In genomic region chr9:88719073-88719921, GRCm38 (mm10) we compare ENCODE assay signal across 8 mouse cellular contexts. TPM values are rescaled to one million over a fixed set of nuclear protein-coding genes. Genes with fewer than 3 reads are reported as not detected.
DNase-seq lines count a peak whose midpoint lies in the region; ATAC-seq and TF ChIP-seq lines count a peak whose summit lies in the region.
"Not testable (repeated sequence)": the region's sequence is repeated elsewhere in the genome, so short reads cannot be mapped to it uniquely, and the experiment has no call there.

No protein-coding gene starts in this region.

- in situ Hi-C loops in CH12.LX (cut with MboI; ENCODE audit: low pct_ligation_motif_present, low pct_unique_long_range_greater_than_20kb, low sequenced_read_pairs): not testable (repeated sequence)

- not testable (repeated sequence) for H3K9me3 ChIP-seq in CH12.LX (replicated peaks; ENCODE audit: low read length); embryonic facial prominence, embryonic 13.5 days; heart, embryonic 12.5 days (replicated peaks); limb, embryonic 13.5 days; midbrain, embryonic 13.5 days

- dilution Hi-C loops in CH12.LX (cut with MboI; ENCODE audit: extremely low pct_ligation_motif_present, extremely low pct_unique_long_range_greater_than_20kb, low sequenced_read_pairs): not testable (repeated sequence)

- not testable (repeated sequence) for TF ChIP-seq POLR2A in CH12.LX (IDR thresholded peaks at IDR 0.05; ENCODE audit: low read depth, low read length); small intestine, adult 2 months (IDR thresholded peaks at IDR 0.05; ENCODE audit: low read depth, low read length)

- H3K36me3 ChIP-seq in CH12.LX (replicated peaks in 1 of 2; ENCODE audit: control insufficient read depth in 1 of 2, insufficient read depth in 1 of 2, low read length in 1 of 2); embryonic facial prominence, embryonic 13.5 days; heart, embryonic 12.5 days; limb, embryonic 13.5 days; midbrain, embryonic 13.5 days; small intestine, adult 2 months (ENCODE audit: control insufficient read depth, insufficient read depth, low read length): not testable (repeated sequence)

- H3K9ac ChIP-seq in CH12.LX (ENCODE audit: insufficient read depth, low read depth): peak overlapping the region; percentile 76
- H3K9ac ChIP-seq in embryonic facial prominence, embryonic 13.5 days: peak overlapping the region; percentile 63
- H3K9ac ChIP-seq in heart, embryonic 12.5 days: not testable (repeated sequence)
- 0 out of 2 replicates have a peak overlapping the region, but pooled peaks have one; percentile 19 for H3K9ac ChIP-seq in limb, embryonic 13.5 days
- peak overlapping the region; percentile 36; the same call in 1 of the 2 replicates for H3K9ac ChIP-seq in midbrain, embryonic 13.5 days (replicated peaks)

- not testable (repeated sequence) for TF ChIP-seq EP300 in CH12.LX (IDR thresholded peaks at IDR 0.05; ENCODE audit: low read length)

- 12% methylated on average over 8 of the region's 46 CpGs for WGBS in embryonic facial prominence, embryonic 13.5 days
- 12% methylated on average over 21 of the region's 46 CpGs for WGBS in heart, embryonic 12.5 days
- 11% methylated on average over 16 of the region's 46 CpGs for WGBS in limb, embryonic 13.5 days
- 8% methylated on average over 20 of the region's 46 CpGs for WGBS in midbrain, embryonic 13.5 days
- 2% methylated on average over 22 of the region's 46 CpGs for WGBS in small intestine, adult 2 months

- peaks cover 8 to 10% of the 10 kb centered on the region in 2 experiments; a peak in 3 of 4 replicates for H3K4me1 ChIP-seq in CH12.LX (ENCODE audit: control insufficient read depth in 1 of 2, insufficient read depth in 2 of 2)
- H3K4me1 ChIP-seq in brown adipose tissue, adult 24 weeks (ENCODE audit: control insufficient read depth, insufficient read depth, insufficient read length, low read length); embryonic facial prominence, embryonic 13.5 days; heart, embryonic 12.5 days (replicated peaks); limb, embryonic 13.5 days; midbrain, embryonic 13.5 days (replicated peaks); small intestine, adult 2 months (ENCODE audit: control insufficient read depth, insufficient read depth, insufficient read length, low read length): not testable (repeated sequence)

- peak; percentile 92 for ATAC-seq in embryonic facial prominence, embryonic 13.5 days (ENCODE audit: insufficient number of reproducible peaks, insufficient read depth, low FRiP score, low TSS enrichment, low read depth)
- ATAC-seq in heart, embryonic 12.5 days (ENCODE audit: insufficient number of reproducible peaks, low FRiP score): peak; percentile 94
- peak; percentile 96 for ATAC-seq in limb, embryonic 13.5 days (ENCODE audit: low FRiP score, low read depth)
- ATAC-seq in midbrain, embryonic 13.5 days: peak; percentile 95

- not testable (repeated sequence) for H3K27me3 ChIP-seq in CH12.LX (replicated peaks); embryonic facial prominence, embryonic 13.5 days; heart, embryonic 12.5 days (replicated peaks); limb, embryonic 13.5 days; midbrain, embryonic 13.5 days; small intestine, adult 2 months (ENCODE audit: control insufficient read depth, insufficient read depth, low read length)

- H3K4me3 ChIP-seq in CH12.LX (replicated peaks in 1 of 3; ENCODE audit: low read depth in 2 of 3, low read length in 2 of 3, poor library complexity in 1 of 3): peak overlapping the region in 2 of 3 experiments; percentile 59 to 60
- H3K4me3 ChIP-seq in brown adipose tissue, adult 24 weeks (ENCODE audit: insufficient read depth, low read depth, low read length): peak overlapping the region; percentile 62
- H3K4me3 ChIP-seq in embryonic facial prominence, embryonic 13.5 days: peak overlapping the region; percentile 42
- peak overlapping the region; percentile 41 for H3K4me3 ChIP-seq in heart, embryonic 12.5 days
- peak overlapping the region; percentile 41 for H3K4me3 ChIP-seq in limb, embryonic 13.5 days
- peak overlapping the region; percentile 34 for H3K4me3 ChIP-seq in midbrain, embryonic 13.5 days (replicated peaks)
- H3K4me3 ChIP-seq in small intestine, adult 2 months (ENCODE audit: low read depth, low read length): peak overlapping the region; percentile 62

- not testable (repeated sequence) for DNase-seq in CH12.LX (ENCODE audit: extremely low read depth)
- DNase-seq in kidney, adult 11 months: peak; percentile 53

- not testable (repeated sequence) for TF ChIP-seq CTCF in CH12.LX (conservative IDR thresholded peaks at IDR 0.05 in 1 of 2, IDR thresholded peaks at IDR 0.05 in 1 of 2; ENCODE audit: low read depth in 2 of 2, low read length in 2 of 2); small intestine, adult 2 months (IDR thresholded peaks at IDR 0.05; ENCODE audit: extremely low read depth, insufficient read length, insufficient replicate concordance, low read depth, low read length)

- H3K4me2 ChIP-seq in CH12.LX (ENCODE audit: insufficient read depth, low read depth, poor library complexity, severe bottlenecking): peak overlapping the region; percentile 44; the same call in 1 of the 2 replicates
- peak overlapping the region; percentile 52 for H3K4me2 ChIP-seq in embryonic facial prominence, embryonic 13.5 days
- peak overlapping the region; percentile 51 for H3K4me2 ChIP-seq in heart, embryonic 12.5 days
- peak overlapping the region; percentile 57 for H3K4me2 ChIP-seq in limb, embryonic 13.5 days (replicated peaks)
- H3K4me2 ChIP-seq in midbrain, embryonic 13.5 days (replicated peaks): peak overlapping the region; percentile 46

- not testable (repeated sequence) for TF ChIP-seq RAD21 in CH12.LX (IDR thresholded peaks at IDR 0.05; ENCODE audit: low read depth, low read length)

- H3K79me2 ChIP-seq in CH12.LX (replicated peaks; ENCODE audit: control insufficient read depth, extremely low read depth, insufficient read depth, poor library complexity, severe bottlenecking): not testable (repeated sequence)

- H3K27ac ChIP-seq in CH12.LX (ENCODE audit: insufficient read depth, low read depth): peak overlapping the region; percentile 93
- H3K27ac ChIP-seq in brown adipose tissue, adult 24 weeks (replicated peaks; ENCODE audit: low read depth, low read length): peak overlapping the region; percentile 89
- peak overlapping the region; percentile 78 for H3K27ac ChIP-seq in embryonic facial prominence, embryonic 13.5 days
- peak overlapping the region; percentile 87 for H3K27ac ChIP-seq in heart, embryonic 12.5 days (ENCODE audit: poor library complexity, severe bottlenecking)
- peak overlapping the region; percentile 75; the same call in 1 of the 2 replicates for H3K27ac ChIP-seq in limb, embryonic 13.5 days
- peak overlapping the region; percentile 82 for H3K27ac ChIP-seq in midbrain, embryonic 13.5 days
- peak overlapping the region; percentile 88 for H3K27ac ChIP-seq in small intestine, adult 2 months (ENCODE audit: insufficient read depth, low read depth, low read length)

TF ChIP-seq in CH12.LX, 34 proteins besides CTCF, POLR2A, EP300 and RAD21:
- TF ChIP-seq NRF1 (IDR thresholded peaks at IDR 0.05; ENCODE audit: low read depth, low read length): peak; percentile 69
- peak; percentile 69 for TF ChIP-seq ZNF384 (IDR thresholded peaks at IDR 0.05; ENCODE audit: low read depth, low read length)

RNA-seq across cellular contexts. Expression of gene Mthfsl, which starts 0.8 kb away (rescaled TPM):
- total RNA-seq in CH12.LX (2012; rRNA removed): 29.6 and 34.1 TPM in 2 replicates
- 31.8 and 32.2 TPM in 2 replicates for total RNA-seq in CH12.LX (2014; rRNA removed)
- 30.2 and 34.2 TPM in 2 replicates for polyA plus RNA-seq in CH12.LX (2012; ENCODE audit: insufficient read length, low read depth)
- polyA plus RNA-seq in brown adipose tissue, adult 24 weeks (2012; ENCODE audit: insufficient read depth, insufficient read length, missing spikeins): 47.6 and 58.7 TPM in 2 replicates
- polyA plus RNA-seq in embryonic facial prominence, embryonic 13.5 days (2015; fragmentation: Nextera tagmentation; extraction: Ambion mirVana): 43.7 and 51.8 TPM in 2 replicates
- polyA plus RNA-seq in heart, embryonic 12.5 days (2016; fragmentation: Nextera tagmentation; extraction: Ambion mirVana): 25.7 and 27.6 TPM in 2 replicates
- polyA plus RNA-seq in limb, embryonic 13.5 days (2015; fragmentation: Nextera tagmentation; extraction: Ambion mirVana): 42.9 and 45.4 TPM in 2 replicates
- 42.8 and 46.0 TPM in 2 replicates for polyA plus RNA-seq in midbrain, embryonic 13.5 days (2015; fragmentation: Nextera tagmentation; extraction: Ambion mirVana)
- 5.5 and 6.4 TPM in 2 replicates for polyA plus RNA-seq in small intestine, adult 2 months (2012; rRNA removed)

RNA-seq across cellular contexts. Expression of gene Bcl2a1d, which starts 12.4 kb away (rescaled TPM):
- total RNA-seq in CH12.LX (2012; rRNA removed) (183 and 326 TPM in 2 replicates), CH12.LX (2014; rRNA removed) (488 and 522 TPM in 2 replicates)
- polyA plus RNA-seq in CH12.LX (2012; ENCODE audit: insufficient read length, low read depth): 207 and 300 TPM in 2 replicates
- polyA plus RNA-seq in brown adipose tissue, adult 24 weeks (2012; ENCODE audit: insufficient read depth, insufficient read length, missing spikeins): 2.9 TPM in 1 of 2 replicates, not detected in the other
- polyA plus RNA-seq in embryonic facial prominence, embryonic 13.5 days (2015; fragmentation: Nextera tagmentation; extraction: Ambion mirVana): 0.38 and 0.39 TPM in 2 replicates
- 0.23 TPM in 1 of 2 replicates, not detected in the other for polyA plus RNA-seq in heart, embryonic 12.5 days (2016; fragmentation: Nextera tagmentation; extraction: Ambion mirVana)
- 0.27 TPM in 1 of 2 replicates, not detected in the other for polyA plus RNA-seq in limb, embryonic 13.5 days (2015; fragmentation: Nextera tagmentation; extraction: Ambion mirVana)
- polyA plus RNA-seq in midbrain, embryonic 13.5 days (2015; fragmentation: Nextera tagmentation; extraction: Ambion mirVana): 0.34 TPM in 1 of 2 replicates, not detected in the other
- polyA plus RNA-seq in small intestine, adult 2 months (2012; rRNA removed): 0.94 and 1.1 TPM in 2 replicates

Comparison
In these comparisons a context has a peak if more than half of its experiments do, and no peak if none do; other contexts are left out.
1. RNA of gene Bcl2a1d, which starts 12.4 kb away (polyA plus RNA-seq): 207 to 300 TPM in CH12.LX; 2.9 TPM in brown adipose tissue, adult 24 weeks, 0.94 to 1.1 TPM in small intestine, adult 2 months, 0.38 to 0.39 TPM in embryonic facial prominence, embryonic 13.5 days, 0.27 TPM in limb, embryonic 13.5 days, 0.23 TPM in heart, embryonic 12.5 days and 0.34 TPM in midbrain, embryonic 13.5 days; every median in the first group is over 10 times any median in the second.
2. Peak in every context shown above with its lines, with median percentiles within 50 percentile points of each other: H3K27ac ChIP-seq, H3K4me2 ChIP-seq, H3K4me3 ChIP-seq and ATAC-seq.